Mouse (Mus musculus) bone marrow, adult 2 months (tissue): ENCODE measurements around the gene Tmc1.

ENCODE experiments used
- CTCF ChIP-seq: fragments of 200-500 bp; IDR thresholded peaks from 2 replicates; pipeline ENCODE4 v1.5.1; 2011; ENCODE audit warnings: low read length, control low read depth; ENCODE audit not compliant: control insufficient read depth, insufficient read depth
- POLR2A ChIP-seq: fragments of 200-500 bp; IDR thresholded peaks from 2 replicates; pipeline ENCODE4 v1.6.1; 2011; ENCODE audit warnings: low read depth, mild to moderate bottlenecking, control low read depth, low read length, borderline replicate concordance; ENCODE audit not compliant: control insufficient read depth

DNA sequence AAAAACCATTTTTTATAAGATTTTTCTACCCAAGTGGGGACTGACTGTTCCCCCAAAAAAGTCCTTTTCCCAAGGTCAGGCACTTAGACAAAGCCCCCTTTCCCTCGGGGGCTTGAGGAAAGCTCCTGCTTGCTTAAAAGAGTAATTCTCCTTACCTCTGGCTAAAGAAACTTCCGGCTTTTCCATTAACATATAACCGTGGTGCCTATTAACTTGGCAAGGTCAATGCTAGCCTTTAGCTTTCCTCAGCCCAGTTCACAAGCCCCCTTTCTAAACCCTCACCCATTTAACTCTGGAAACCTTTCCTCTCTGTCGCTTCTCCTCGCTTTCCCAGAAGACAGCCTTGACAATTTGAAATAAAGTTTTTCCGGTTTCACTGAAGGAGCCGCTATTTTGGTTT is 29.7 kb downstream of the Tmc1 start:
- TF ChIP-seq POLR2A, result no peak
- TF ChIP-seq CTCF, result no peak
